Mouse (Mus musculus) brown adipose tissue, adult 24 weeks (tissue): ENCODE results near the gene Heatr4. TPM values are rescaled to one million over a fixed set of nuclear protein-coding genes. Genes with fewer than 3 reads are reported as not detected.

ENCODE experiments used
- polyA plus RNA-seq: library from polyadenylated mRNA; stranded (reverse); fragments of >200 nt; gene quantifications from 2 replicates; pipeline ENCODE4 v1.2.4, GENCODE M21; 2012; ENCODE audit not compliant: missing spikeins, insufficient read depth, insufficient read length

Gene Heatr4
- polyA plus RNA-seq, 1 experiment: not detected

Other genes starting within 250 kb of the Heatr4 start
- gene Papln, start 221.2 kb downstream of the Heatr4 start, polyA plus RNA-seq: 0.59 TPM in 1 of 2 replicates, not detected in the other
- gene Numb, start 62.9 kb downstream of the Heatr4 start, polyA plus RNA-seq: 11.9 and 13.3 TPM in 2 replicates
- 1.3 and 2.3 TPM in 2 replicates for gene Riox1, start 34.2 kb downstream of the Heatr4 start, polyA plus RNA-seq
- gene Acot2, start 3.0 kb upstream of the Heatr4 start, polyA plus RNA-seq: 58.8 and 67.3 TPM in 2 replicates
- 5.2 TPM in 1 of 2 replicates, not detected in the other for gene Acot1, start 24.6 kb upstream of the Heatr4 start, polyA plus RNA-seq
- 1.5 and 2.8 TPM in 2 replicates for gene Acot4, start 53.5 kb upstream of the Heatr4 start, polyA plus RNA-seq
- not detected in 2 replicates for gene Gm49366, start 54.1 kb upstream of the Heatr4 start, polyA plus RNA-seq
- not detected in 2 replicates for gene Acot3, start 67.3 kb upstream of the Heatr4 start, polyA plus RNA-seq
- gene Acot5, start 84.5 kb upstream of the Heatr4 start, polyA plus RNA-seq: not detected in 2 replicates
- gene Acot6, start 115.8 kb upstream of the Heatr4 start, polyA plus RNA-seq: 1.5 and 3.3 TPM in 2 replicates
- gene Dnal1, start 129.5 kb upstream of the Heatr4 start, polyA plus RNA-seq: 2.5 and 3.5 TPM in 2 replicates
- not detected in 2 replicates for gene Pnma1, start 163.6 kb upstream of the Heatr4 start, polyA plus RNA-seq
- gene Elmsan1, start 234.0 kb upstream of the Heatr4 start, polyA plus RNA-seq: 6.9 and 9.5 TPM in 2 replicates